Mouse (Mus musculus): ENCODE measurements at regions not wholly inside any gene's neighbourhood (a gene's known extent, or its start where the extent isn't known, plus 50 kb on each side); places are given as distances from the start of the nearest gene placed in this dataset.

- no peak for TF ChIP-seq POLR2A (IDR thresholded peaks at IDR 0.05; ENCODE audit: borderline replicate concordance, control insufficient read depth, low read depth, low read length)
- TF ChIP-seq CTCF (IDR thresholded peaks at IDR 0.05; ENCODE audit: control insufficient read depth, insufficient read depth, low read length), result no peak
These were observed 335.6 kb downstream of the 1500009L16Rik start for GRCm38 (mm10) chr10:84058301-84058700.

Data from bone marrow, adult 2 months (tissue).